Mouse (Mus musculus) small intestine, adult 10 weeks (tissue): ENCODE results near the gene Hist3h2ba. TPM values are rescaled to one million over a fixed set of nuclear protein-coding genes. Genes with fewer than 3 reads are reported as not detected.

ENCODE experiments used
- polyA plus RNA-seq: library from polyadenylated mRNA; stranded (reverse); fragments of 350-450 nt; fragmentation: Illumina TruSeq; extraction: RNeasy Lipid Tissue Mini Kit (QIAGEN cat#74804); gene quantifications from one replicate; pipeline ENCODE4 v1.2.3, GENCODE M21; 2014; ENCODE audit warnings: low replicate concordance

Gene Hist3h2ba
- not detected for polyA plus RNA-seq

GRCm38 (mm10) chr11:58948542-58949479 is at the start of gene Hist3h2ba:
TSS of gene Hist3h2ba (plus strand) at chr11:58948920.

GRCm38 (mm10) chr11:58903511-58904409 is 45.0 kb upstream of the Hist3h2ba start, which contains the start of gene Zfp39:
TSS of gene Zfp39 (minus strand) at chr11:58904225.

GRCm38 (mm10) chr11:58917745-58918366 is 30.9 kb upstream of the Hist3h2ba start, which contains the start of gene Btnl10:
TSS of gene Btnl10 (plus strand) at chr11:58917908.

GRCm38 (mm10) chr11:58938322-58939087 is 10.2 kb upstream of the Hist3h2ba start, which contains the start of gene Rnf187:
TSS of gene Rnf187 (minus strand) at chr11:58938916.

GRCm38 (mm10) chr11:58954420-58955142 is 5.9 kb downstream of the Hist3h2ba start, which contains the start of the genes Hist3h2a and Trim17:
TSS of gene Hist3h2a (plus strand) at chr11:58954685.
TSS of gene Trim17 (plus strand) at chr11:58954685.

GRCm38 (mm10) chr11:58978027-58978705 is 29.4 kb downstream of the Hist3h2ba start, which contains the start of gene Trim11:
TSS of gene Trim11 (plus strand) at chr11:58978093.

Other genes with a start within 250 kb of the Hist3h2ba start
- not detected for gene Olfr319, start 249.8 kb upstream of the Hist3h2ba start, polyA plus RNA-seq
- gene Olfr318, start 224.9 kb upstream of the Hist3h2ba start, polyA plus RNA-seq = not detected
- not detected for gene Olfr317, start 209.7 kb upstream of the Hist3h2ba start, polyA plus RNA-seq
- not detected for gene Olfr316, start 196.2 kb upstream of the Hist3h2ba start, polyA plus RNA-seq
- not detected for gene Olfr315, start 175.7 kb upstream of the Hist3h2ba start, polyA plus RNA-seq
- not detected for gene Olfr314, start 166.0 kb upstream of the Hist3h2ba start, polyA plus RNA-seq
- 3.0 TPM for gene Fam183b, start 147.0 kb upstream of the Hist3h2ba start, polyA plus RNA-seq
- gene Olfr313, start 133.9 kb upstream of the Hist3h2ba start, polyA plus RNA-seq = not detected
- gene Olfr312, start 119.7 kb upstream of the Hist3h2ba start, polyA plus RNA-seq = not detected
- gene Olfr311, start 109.7 kb upstream of the Hist3h2ba start, polyA plus RNA-seq = not detected
- gene Gm12258, start 101.8 kb upstream of the Hist3h2ba start, polyA plus RNA-seq = 7.5 TPM
- 7.6 TPM for gene 2810021J22Rik, start 81.7 kb upstream of the Hist3h2ba start, polyA plus RNA-seq
- 1.9 TPM for gene Zfp39, start 44.7 kb upstream of the Hist3h2ba start, polyA plus RNA-seq
- gene Btnl10, start 31.0 kb upstream of the Hist3h2ba start, polyA plus RNA-seq = not detected
- gene Rnf187, start 10.0 kb upstream of the Hist3h2ba start, polyA plus RNA-seq = 3.1 TPM
- gene Hist3h2a, start 5.8 kb downstream of the Hist3h2ba start, polyA plus RNA-seq = 8.1 TPM
- gene Trim17, start 5.8 kb downstream of the Hist3h2ba start, polyA plus RNA-seq = not detected
- gene Trim11, start 29.2 kb downstream of the Hist3h2ba start, polyA plus RNA-seq = 1.6 TPM
- gene Obscn, start 187.5 kb downstream of the Hist3h2ba start, polyA plus RNA-seq = not detected
- gene Iba57, start 214.8 kb downstream of the Hist3h2ba start, polyA plus RNA-seq = 0.78 TPM
- gene Gjc2, start 234.3 kb downstream of the Hist3h2ba start, polyA plus RNA-seq = not detected
- gene Guk1, start 243.3 kb downstream of the Hist3h2ba start, polyA plus RNA-seq = 3.9 TPM